Mouse (Mus musculus) limb, embryonic 10.5 days (tissue): Measurements from ENCODE around the gene Sirpb1a. TPM values are rescaled to one million over a fixed set of nuclear protein-coding genes. Genes with fewer than 3 reads are reported as not detected.

Source experiments
- polyA plus RNA-seq: library from polyadenylated mRNA; unstranded; fragments of >200 nt; fragmentation: Nextera tagmentation; extraction: Ambion mirVana; gene quantifications from 2 replicates; pipeline ENCODE4 v1.2.1, GENCODE M21; 2016

The Sirpb1a gene
- polyA plus RNA-seq, 1 experiment from 2014 or later: not detected

Other genes with a start within 250 kb of the Sirpb1a start
- gene Gm9733, start 94.2 kb downstream of the Sirpb1a start, polyA plus RNA-seq: not detected in 2 replicates
- gene Sirpb1b, start 148.5 kb upstream of the Sirpb1a start, polyA plus RNA-seq: not detected in 2 replicates